Comparison of ENCODE assay signal across 20 mouse cellular contexts in genomic region chr9:56499324-56500067, GRCm38 (mm10).
DNase-seq lines count a peak whose midpoint lies in the region; ATAC-seq and TF ChIP-seq lines count a peak whose summit lies in the region.
"Had no signal": no experiment of that assay in that cellular context is flagged by ENCODE, and none has a peak within 500 bp of the region (broad histone marks: within the 10 kb centered on the region; RNA-seq: fewer than 3 reads in every experiment).

No protein-coding gene starts in this region.

- no peak for DNase-seq in heart, adult 18-20 months
- DNase-seq in kidney, postnatal 10 days: no peak
- DNase-seq in lung, adult 2 months: no peak
- DNase-seq: adrenal gland, adult 2 months; adrenal gland, postnatal 25 days; cerebellum, adult 2 months; cerebellum, postnatal 14 days; embryo, embryonic 11 days; gastrocnemius, adult 2 months; gastrocnemius, postnatal 25 days had no signal

- no peak for ATAC-seq in heart, embryonic 13.5 days (ENCODE audit: extremely low read depth, insufficient number of reproducible peaks, low FRiP score, low TSS enrichment)
- ATAC-seq in kidney, embryonic 14.5 days (ENCODE audit: low FRiP score, low TSS enrichment): 0 out of 2 replicates have a peak, but pooled peaks have one; percentile 35
- ATAC-seq in lung, embryonic 15.5 days (ENCODE audit: borderline replicate concordance, extremely low read depth, low FRiP score, low TSS enrichment): no peak
- ATAC-seq: forebrain, embryonic 14.5 days had no signal

- TF ChIP-seq CTCF in lung, adult 2 months (IDR thresholded peaks at IDR 0.05; ENCODE audit: insufficient read depth, low read length): no peak

- no peak overlapping the region for H3K4me3 ChIP-seq in heart, embryonic 13.5 days
- no peak overlapping the region for H3K4me3 ChIP-seq in kidney, embryonic 14.5 days (ENCODE audit: low read length)
- no peak overlapping the region for H3K4me3 ChIP-seq in lung, embryonic 15.5 days
- H3K4me3 ChIP-seq in lung, adult 2 months (replicated peaks; ENCODE audit: extremely low read depth, low read depth, low read length): no peak overlapping the region
- H3K4me3 ChIP-seq: embryonic facial prominence, embryonic 15.5 days; erythroblast, embryonic 14.5 days; forebrain, embryonic 10.5 days; gastrocnemius, adult 2 months; hindbrain, embryonic 10.5 days; intestine, embryonic 15.5 days had no signal

- TF ChIP-seq POLR2A in lung, adult 2 months (IDR thresholded peaks at IDR 0.05; ENCODE audit: borderline replicate concordance, extremely low read depth, low read depth, low read length): no peak

- peaks cover 13% of the 10 kb centered on the region for H3K36me3 ChIP-seq in heart, embryonic 13.5 days
- peaks cover 8% of the 10 kb centered on the region; the same call in 1 of the 2 replicates for H3K36me3 ChIP-seq in kidney, embryonic 14.5 days (ENCODE audit: control insufficient read depth, insufficient read depth, low read length)
- H3K36me3 ChIP-seq in lung, embryonic 15.5 days: peaks cover 7% of the 10 kb centered on the region; the same call in 1 of the 2 replicates

- no peak overlapping the region for H3K27ac ChIP-seq in heart, embryonic 13.5 days (replicated peaks)
- no peak overlapping the region for H3K27ac ChIP-seq in kidney, embryonic 14.5 days (ENCODE audit: low read depth, low read length)
- 0 out of 2 replicates have a peak overlapping the region, but pooled peaks have one; percentile 15 for H3K27ac ChIP-seq in lung, embryonic 15.5 days
- H3K27ac ChIP-seq: embryonic facial prominence, embryonic 15.5 days; forebrain, embryonic 10.5 days; hindbrain, embryonic 10.5 days; hindbrain, embryonic 14.5 days had no signal

- H3K4me2 ChIP-seq in heart, embryonic 13.5 days: no peak overlapping the region
- H3K4me2 ChIP-seq in kidney, embryonic 14.5 days (replicated peaks; ENCODE audit: low read depth, low read length): no peak overlapping the region
- no peak overlapping the region for H3K4me2 ChIP-seq in lung, embryonic 15.5 days
- H3K4me2 ChIP-seq: embryonic facial prominence, embryonic 15.5 days; hindbrain, embryonic 14.5 days; intestine, embryonic 15.5 days had no signal

- no peaks in the 10 kb centered on the region for H3K9me3 ChIP-seq in heart, embryonic 13.5 days
- no peaks in the 10 kb centered on the region for H3K9me3 ChIP-seq in kidney, embryonic 14.5 days (ENCODE audit: control insufficient read depth, low read length)
- H3K9me3 ChIP-seq in lung, embryonic 15.5 days: no peaks in the 10 kb centered on the region
- H3K9me3 ChIP-seq: embryonic facial prominence, embryonic 15.5 days; forebrain, embryonic 10.5 days; hindbrain, embryonic 10.5 days; intestine, embryonic 15.5 days had no signal

- H3K4me1 ChIP-seq in heart, embryonic 13.5 days: peaks cover 91% of the 10 kb centered on the region
- peaks cover 47% of the 10 kb centered on the region for H3K4me1 ChIP-seq in kidney, embryonic 14.5 days (ENCODE audit: control insufficient read depth, insufficient read depth, low read length)
- peaks cover 100% of the 10 kb centered on the region for H3K4me1 ChIP-seq in lung, embryonic 15.5 days
- H3K4me1 ChIP-seq in lung, adult 2 months (ENCODE audit: control insufficient read depth, insufficient read depth, low read length): peaks cover 23% of the 10 kb centered on the region

- H3K9ac ChIP-seq in heart, embryonic 13.5 days: 0 out of 2 replicates have a peak overlapping the region, but pooled peaks have one; percentile 69
- H3K9ac ChIP-seq in kidney, embryonic 14.5 days (ENCODE audit: low read depth, low read length): no peak overlapping the region
- no peak overlapping the region for H3K9ac ChIP-seq in lung, embryonic 15.5 days
- H3K9ac ChIP-seq: embryonic facial prominence, embryonic 15.5 days; hindbrain, embryonic 14.5 days; intestine, embryonic 15.5 days had no signal

- no peaks in the 10 kb centered on the region for H3K27me3 ChIP-seq in heart, embryonic 13.5 days (replicated peaks)
- no peaks in the 10 kb centered on the region for H3K27me3 ChIP-seq in kidney, embryonic 14.5 days (ENCODE audit: control insufficient read depth, insufficient read depth, low read length)
- no peaks in the 10 kb centered on the region for H3K27me3 ChIP-seq in lung, embryonic 15.5 days
- H3K27me3 ChIP-seq: embryonic facial prominence, embryonic 15.5 days; intestine, embryonic 15.5 days had no signal

- WGBS in heart, embryonic 13.5 days: 80% methylated on average over 8 of the region's 8 CpGs
- WGBS in kidney, embryonic 14.5 days: 62% methylated on average over 8 of the region's 8 CpGs
- 81% methylated on average over 8 of the region's 8 CpGs for WGBS in lung, embryonic 15.5 days
- 87% methylated on average over 8 of the region's 8 CpGs for WGBS in lung, adult 2 months
